Mouse (Mus musculus) liver, adult (tissue): ENCODE measurements around the gene Siae.

Experiments
- GATA4 ChIP-seq: IDR thresholded peaks from 2 replicates; pipeline ENCODE4 v1.6.1; 2014; ENCODE audit warnings: mild to moderate bottlenecking, low read length; ENCODE audit not compliant: insufficient replicate concordance

The Siae gene

DNA sequence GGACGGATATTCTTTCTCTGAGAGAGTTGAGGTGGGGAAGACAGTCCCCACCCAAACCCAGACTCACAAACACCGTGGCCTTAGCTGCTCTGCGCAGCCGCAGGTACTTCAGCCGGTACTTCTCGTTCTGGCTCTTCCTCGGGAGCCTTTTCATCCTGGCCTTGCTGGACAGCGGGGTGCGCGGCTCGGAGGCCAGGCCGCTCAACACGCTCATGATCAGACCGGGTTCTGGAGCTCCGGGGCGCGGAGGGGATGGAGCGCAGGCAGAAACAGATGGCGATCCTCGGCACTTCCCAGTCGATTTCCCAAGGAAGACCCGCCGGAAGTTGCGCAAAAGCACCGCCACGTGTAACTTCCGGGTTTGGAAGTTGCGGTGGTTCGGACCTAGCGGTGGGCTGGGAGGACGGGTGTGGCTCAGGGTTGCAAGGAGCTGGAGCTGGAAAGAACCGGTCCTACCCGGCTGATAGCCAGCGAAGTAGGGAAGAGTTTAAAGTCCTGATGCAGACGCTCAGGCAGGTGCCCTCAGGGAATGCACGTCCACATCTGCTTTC lies 101.5 kb downstream of the Siae start, which contains the start of gene Tbrg1:
Tbrg1 (minus strand) TSS at position 382 of the 551 bp plus-strand sequence.
- peak; percentile 28; the same call in 1 of the 2 replicates for TF ChIP-seq GATA4

DNA sequence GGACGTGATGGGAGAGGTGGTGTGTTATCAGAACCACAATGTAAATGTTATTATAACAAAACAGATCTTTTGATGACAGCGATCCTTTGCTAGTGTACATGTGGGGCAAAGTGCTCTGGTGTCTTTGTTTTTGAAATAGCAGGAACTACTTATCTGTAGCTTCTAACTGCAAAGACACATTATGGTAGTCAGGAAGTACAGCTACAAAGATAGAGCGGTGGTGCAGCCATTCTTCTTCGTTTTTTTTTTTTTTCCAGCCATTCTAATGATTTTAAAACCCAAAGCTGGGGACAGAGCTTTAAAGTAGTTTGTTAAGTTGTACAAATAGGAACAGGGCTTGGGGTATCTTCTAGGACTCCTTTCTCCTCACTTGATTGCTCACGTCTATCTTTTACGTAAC lies 103.9 kb downstream of the Siae start:
- TF ChIP-seq GATA4, result no peak

DNA sequence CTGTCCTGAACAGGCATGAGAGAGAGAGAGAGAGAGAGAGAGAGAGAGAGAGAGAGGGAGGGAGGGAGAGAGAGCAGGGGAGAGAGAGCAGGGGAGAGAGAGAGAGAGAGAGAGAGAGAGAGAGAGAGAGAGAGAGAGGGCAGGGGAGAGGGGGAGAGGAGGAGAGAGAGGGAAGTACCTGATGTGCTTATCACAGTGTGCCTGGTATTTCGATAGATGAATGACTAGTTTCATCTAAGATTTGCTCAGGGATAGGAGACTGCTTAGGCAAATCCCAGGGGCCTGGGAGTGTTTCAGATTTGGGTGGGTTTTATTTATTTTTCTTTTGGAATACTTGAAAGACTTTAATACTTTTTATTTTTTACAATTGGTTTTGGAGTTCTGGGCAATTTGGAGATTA lies 107.7 kb downstream of the Siae start:
- no peak for TF ChIP-seq GATA4

DNA sequence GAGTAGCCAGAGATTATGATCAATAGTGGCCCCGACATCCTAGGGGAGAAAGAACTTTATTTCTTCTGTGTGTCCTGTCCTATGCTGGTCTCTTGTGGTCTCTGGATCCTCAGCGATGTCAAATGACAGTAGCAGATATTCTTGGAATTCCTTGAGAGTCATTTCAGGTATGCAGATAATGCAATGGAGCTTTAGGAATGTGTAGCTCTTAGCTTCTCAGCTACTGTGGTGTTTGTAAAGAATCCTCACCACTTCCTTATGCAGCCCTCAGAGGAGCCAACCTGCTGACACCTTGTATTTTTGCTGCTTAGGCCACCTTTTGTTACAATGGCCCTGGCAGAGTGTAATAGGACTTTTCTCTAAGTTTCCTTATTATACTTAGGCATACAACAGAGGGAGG lies 109.1 kb downstream of the Siae start:
- TF ChIP-seq GATA4, result no peak

DNA sequence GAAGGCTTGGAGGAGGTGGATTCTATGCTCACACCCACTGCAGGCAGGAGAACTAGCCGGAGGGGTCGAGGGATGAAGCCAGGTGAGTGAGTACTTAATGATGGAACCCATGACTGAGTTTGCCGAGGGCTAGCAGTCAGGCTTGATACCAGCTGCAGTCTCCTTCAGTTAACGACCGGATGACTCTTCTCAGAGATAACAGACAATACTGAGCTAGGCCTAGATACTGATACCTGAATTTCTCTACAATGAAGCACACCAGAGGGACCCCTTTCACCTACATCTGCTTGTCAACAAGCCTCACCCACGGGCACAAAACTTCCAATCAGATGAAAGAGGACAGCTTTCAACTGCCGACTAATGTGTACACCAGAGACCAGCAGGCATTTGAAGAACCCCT lies 110.5 kb downstream of the Siae start:
- no peak for TF ChIP-seq GATA4

DNA sequence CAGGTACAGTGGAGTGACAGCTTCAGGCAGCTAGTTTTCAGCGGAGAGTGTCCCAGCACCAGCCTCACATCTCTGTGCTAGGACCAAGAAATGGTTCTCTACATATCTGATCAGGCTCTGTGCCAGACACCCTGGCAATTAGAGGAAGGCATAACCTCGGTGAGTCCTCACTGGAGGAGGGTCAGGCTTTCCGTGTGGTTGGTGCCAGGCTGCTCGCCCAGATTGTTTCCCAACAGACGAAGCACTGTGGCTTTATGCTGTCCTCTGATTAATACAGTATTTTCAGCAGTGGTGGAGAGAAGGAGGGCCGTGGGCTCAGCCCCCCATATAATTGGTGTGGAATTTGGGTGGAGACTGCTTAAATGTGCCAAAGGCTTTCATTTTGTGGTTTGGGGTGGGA lies 113.6 kb downstream of the Siae start, which contains the start of gene Panx3:
Panx3 (minus strand) TSS at position 121 of the 400 bp plus-strand sequence.
- TF ChIP-seq GATA4, result no peak

DNA sequence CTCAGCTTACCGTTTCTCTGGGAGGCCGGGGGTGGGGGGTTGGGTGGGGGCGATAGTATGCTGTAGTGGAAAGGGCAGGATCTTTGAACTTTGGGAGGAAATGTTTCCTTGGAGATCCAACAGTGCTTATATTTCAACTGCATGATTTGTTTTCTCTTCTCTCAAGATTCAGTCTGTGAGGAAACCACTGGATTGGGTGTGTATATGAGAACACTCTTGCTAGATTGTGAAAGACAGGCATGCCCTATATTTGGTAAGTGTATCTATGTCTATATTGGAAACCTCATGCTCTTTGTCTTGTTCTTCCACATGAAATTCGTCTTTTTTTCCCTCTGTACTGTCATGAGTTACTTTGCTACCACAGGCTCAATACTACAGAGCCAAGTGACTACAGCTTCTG lies 114.2 kb downstream of the Siae start:
- TF ChIP-seq GATA4, result no peak

DNA sequence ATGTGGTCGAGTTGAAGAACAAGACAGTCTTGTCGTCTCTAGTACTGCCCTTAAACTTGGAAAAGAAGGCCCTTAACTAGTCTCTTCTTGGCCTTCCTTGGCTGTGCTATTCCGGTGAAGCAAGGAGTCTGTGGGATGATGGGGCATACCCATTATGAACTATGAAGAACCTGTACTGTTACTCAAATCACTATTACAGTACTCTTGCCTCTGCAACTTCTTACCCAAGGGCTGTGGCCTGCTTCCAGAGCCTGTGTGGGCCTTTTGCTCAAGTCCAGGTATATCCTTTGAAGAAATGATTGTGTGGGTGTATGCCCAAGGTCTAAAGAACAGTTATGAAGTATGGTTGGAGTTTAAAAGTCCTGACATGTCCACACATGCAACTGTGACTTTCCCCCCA lies 114.8 kb downstream of the Siae start:
- TF ChIP-seq GATA4, result no peak

DNA sequence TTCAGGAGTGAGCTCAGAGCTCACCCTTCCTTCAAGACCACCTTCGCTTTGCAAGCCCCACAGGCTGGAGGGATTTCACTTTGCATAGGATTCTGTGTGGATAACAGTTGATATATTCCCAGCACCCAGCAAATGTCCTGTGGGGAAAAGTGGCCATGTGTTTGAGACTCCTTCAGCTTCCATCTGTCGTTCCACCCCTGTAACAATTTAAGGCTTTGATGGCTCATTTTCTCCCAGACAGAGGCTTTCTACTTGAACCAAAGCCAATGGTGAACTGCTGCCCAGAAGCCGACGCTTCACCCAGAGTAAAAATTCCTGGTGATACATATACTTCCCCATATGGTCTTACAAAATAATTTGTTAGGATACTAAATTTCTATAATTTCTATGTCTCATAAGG lies 119.8 kb downstream of the Siae start:
- TF ChIP-seq GATA4, result no peak

DNA sequence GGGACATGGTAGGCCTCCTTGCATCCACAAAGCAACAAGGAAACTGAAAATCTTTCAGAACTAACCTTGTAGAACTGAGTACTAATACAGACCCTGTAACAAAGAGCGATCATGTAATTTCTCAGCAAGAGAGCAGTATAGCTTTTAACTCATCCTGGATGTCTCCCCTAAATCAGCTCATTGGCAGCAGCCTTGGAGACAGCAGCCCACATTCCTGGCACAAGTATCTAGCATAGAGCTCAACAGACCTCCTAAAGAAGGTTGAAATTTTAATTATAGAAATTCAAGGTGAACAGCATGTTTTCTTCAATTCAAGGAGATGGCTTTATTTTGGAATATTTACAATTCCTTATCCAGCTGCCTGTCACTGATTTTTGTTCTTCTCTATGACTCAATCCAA lies 125.6 kb downstream of the Siae start:
- no peak for TF ChIP-seq GATA4

DNA sequence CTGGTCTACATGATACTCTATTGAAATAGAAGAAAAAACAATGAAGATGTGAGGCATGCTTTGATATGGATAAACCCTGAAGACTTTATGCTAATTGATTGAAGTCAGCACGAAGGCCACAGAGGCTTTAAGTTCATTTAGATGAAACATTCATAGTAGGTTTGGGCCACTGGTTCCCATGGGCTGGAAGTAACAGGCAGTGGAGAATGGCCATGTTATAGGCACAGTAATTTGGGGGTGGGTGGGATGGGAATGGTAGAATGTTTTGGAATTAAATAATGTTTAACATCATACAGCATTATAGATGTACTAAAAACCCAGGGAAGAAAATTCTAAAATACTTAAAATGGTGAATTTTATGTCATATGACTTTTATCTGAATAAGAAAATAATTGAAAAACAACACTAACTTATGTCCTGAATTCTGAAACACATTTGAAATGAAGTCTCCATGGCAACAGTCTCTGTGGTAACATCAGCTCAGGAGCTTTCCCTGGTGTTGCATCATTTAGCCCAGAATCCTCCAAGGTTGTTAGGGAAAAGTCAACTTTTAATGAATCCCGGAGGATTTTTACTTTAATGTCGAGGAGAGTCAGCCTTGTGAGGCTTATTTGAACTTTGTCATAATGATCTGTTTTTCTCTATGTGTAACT lies 131.9 kb downstream of the Siae start:
- TF ChIP-seq GATA4, result no peak

DNA sequence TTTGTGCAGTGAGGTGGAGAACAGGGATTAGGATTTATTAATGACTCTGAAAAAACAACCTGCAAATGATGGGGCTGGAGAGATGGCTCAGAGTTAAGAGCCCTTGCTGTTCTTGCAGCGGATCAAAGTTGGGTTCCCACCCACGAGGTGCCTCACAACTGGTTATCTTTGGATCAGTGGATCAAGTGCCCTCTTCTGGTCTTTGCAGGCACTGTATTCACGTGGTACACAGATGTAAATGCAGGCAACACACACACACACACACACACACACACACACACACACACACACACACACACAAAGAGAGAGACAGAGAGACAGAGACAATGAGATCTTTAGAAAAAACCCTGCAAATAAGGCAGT lies 132.4 kb downstream of the Siae start:
- no peak for TF ChIP-seq GATA4

DNA sequence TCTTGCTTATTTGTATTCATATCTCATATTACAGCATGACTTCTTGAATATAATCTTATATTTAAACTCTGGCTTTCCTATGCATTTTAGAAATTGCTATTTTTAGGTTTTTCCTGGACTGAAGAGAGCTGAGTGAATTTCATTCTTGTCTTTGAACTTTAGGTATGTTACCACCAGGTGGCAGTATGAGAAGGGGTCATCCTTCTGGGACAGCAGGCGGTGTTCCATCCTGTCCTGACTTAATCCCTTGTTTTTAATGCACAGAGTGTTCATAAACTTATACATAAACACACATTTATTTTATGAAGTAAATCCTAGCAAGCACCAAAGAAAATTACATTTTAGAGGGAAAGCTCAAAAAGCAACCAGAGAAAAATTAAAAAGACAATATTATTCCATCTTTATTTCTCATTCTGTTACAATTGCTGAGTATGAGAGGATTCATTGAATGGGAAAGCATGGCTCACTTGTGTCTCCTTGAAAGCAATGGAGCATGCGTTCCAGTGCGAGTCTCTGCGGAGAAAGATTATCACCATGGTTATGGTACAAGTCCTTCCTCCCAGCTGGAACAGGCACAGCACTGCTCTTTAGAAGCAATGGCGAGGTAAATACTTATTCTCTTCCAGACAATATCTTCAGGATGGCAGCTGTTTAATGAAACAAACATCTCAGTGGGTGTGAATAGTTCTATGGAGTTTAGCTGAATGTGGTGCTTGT lies 134.6 kb downstream of the Siae start:
- TF ChIP-seq GATA4, result no peak
